Mouse (Mus musculus): ENCODE results near the gene Cdk7. TPM values are rescaled to one million over a fixed set of nuclear protein-coding genes. Genes with fewer than 3 reads are reported as not detected.
"Not testable (repeated sequence)": the region's sequence is repeated elsewhere in the genome, so short reads cannot be mapped to it uniquely, and the experiment has no call there.

Gene Cdk7
- polyA plus RNA-seq, 1 experiment from 2014 or later = 78.0 TPM

GRCm38 (mm10) chr13:100731462-100732046 is 815 bp upstream of the Cdk7 start:
- not testable (repeated sequence) for H3K27ac ChIP-seq (ENCODE audit: low read depth, low read length); H3K36me3 ChIP-seq (ENCODE audit: control insufficient read depth, insufficient read depth, low read length); H3K4me2 ChIP-seq (replicated peaks; ENCODE audit: low read depth, low read length); H3K4me1 ChIP-seq (replicated peaks; ENCODE audit: control insufficient read depth, insufficient read depth, low read length); H3K27me3 ChIP-seq (ENCODE audit: control insufficient read depth, insufficient read depth, low read length); H3K9ac ChIP-seq (ENCODE audit: low read depth, low read length); H3K4me3 ChIP-seq (ENCODE audit: low read depth, low read length); ATAC-seq (ENCODE audit: low FRiP score); DNase-seq (ENCODE audit: low spot score); H3K9me3 ChIP-seq (ENCODE audit: control insufficient read depth, low read length)
- 94% methylated on average over 5 of the region's 6 CpGs for WGBS

GRCm38 (mm10) chr13:100730153-100730860 is 432 bp downstream of the Cdk7 start:
- H3K4me2 ChIP-seq (replicated peaks; ENCODE audit: low read depth, low read length) = peak overlapping the region; percentile 57
- H3K27ac ChIP-seq (ENCODE audit: low read depth, low read length) = peak overlapping the region; percentile 76
- DNase-seq (ENCODE audit: low spot score) (no peak), ATAC-seq (ENCODE audit: low FRiP score) (peak; percentile 92)
- WGBS = 2% methylated on average over 30 of the region's 30 CpGs
- no peaks in the 10 kb centered on the region for H3K27me3 ChIP-seq (ENCODE audit: control insufficient read depth, insufficient read depth, low read length)
- H3K36me3 ChIP-seq (ENCODE audit: control insufficient read depth, insufficient read depth, low read length) = peaks cover 2% of the 10 kb centered on the region; the same call in 1 of the 2 replicates
- no peaks in the 10 kb centered on the region for H3K9me3 ChIP-seq (ENCODE audit: control insufficient read depth, low read length)
- no peaks in the 10 kb centered on the region for H3K4me1 ChIP-seq (replicated peaks; ENCODE audit: control insufficient read depth, insufficient read depth, low read length)
- peak overlapping the region; percentile 57 for H3K4me3 ChIP-seq (ENCODE audit: low read depth, low read length)
- peak overlapping the region; percentile 69 for H3K9ac ChIP-seq (ENCODE audit: low read depth, low read length)

GRCm38 (mm10) chr13:100728530-100728929 is 2.2 kb downstream of the Cdk7 start:
- not testable (repeated sequence) for H3K36me3 ChIP-seq (ENCODE audit: control insufficient read depth, insufficient read depth, low read length); H3K4me3 ChIP-seq (ENCODE audit: low read depth, low read length)

GRCm38 (mm10) chr13:100728086-100728485 is 2.7 kb downstream of the Cdk7 start:
- Histone ChIP-seq H3K27ac (ENCODE audit: low read depth, low read length) (no peak overlapping the region), H3K9me3 (ENCODE audit: control insufficient read depth, low read length) (no peaks in the 10 kb centered on the region), H3K4me1 (replicated peaks; ENCODE audit: control insufficient read depth, insufficient read depth, low read length) (no peaks in the 10 kb centered on the region), H3K36me3 (ENCODE audit: control insufficient read depth, insufficient read depth, low read length) (peaks cover 2% of the 10 kb centered on the region; the same call in 1 of the 2 replicates), H3K4me3 (ENCODE audit: low read depth, low read length) (no peak overlapping the region), H3K9ac (ENCODE audit: low read depth, low read length) (no peak overlapping the region), H3K4me2 (replicated peaks; ENCODE audit: low read depth, low read length) (no peak overlapping the region), H3K27me3 (ENCODE audit: control insufficient read depth, insufficient read depth, low read length) (no peaks in the 10 kb centered on the region)
- no peak for ATAC-seq (ENCODE audit: low FRiP score)
- 90% methylated on average over 5 of the region's 5 CpGs for WGBS
- DNase-seq (ENCODE audit: low spot score) = no peak

More at GRCm38 (mm10) chr13:100728530-100728929, 2.2 kb downstream of the Cdk7 start:
- not testable (repeated sequence) for H3K27ac ChIP-seq (ENCODE audit: low read depth, low read length); H3K4me1 ChIP-seq (replicated peaks; ENCODE audit: control insufficient read depth, insufficient read depth, low read length); H3K9ac ChIP-seq (ENCODE audit: low read depth, low read length); H3K9me3 ChIP-seq (ENCODE audit: control insufficient read depth, low read length); H3K4me2 ChIP-seq (replicated peaks; ENCODE audit: low read depth, low read length); DNase-seq (ENCODE audit: low spot score); H3K27me3 ChIP-seq (ENCODE audit: control insufficient read depth, insufficient read depth, low read length); ATAC-seq (ENCODE audit: low FRiP score)
- WGBS = 95% methylated on average over 4 of the region's 4 CpGs

- Histone ChIP-seq H3K9me3 (ENCODE audit: control insufficient read depth, low read length) (no peaks in the 10 kb centered on the region), H3K4me3 (ENCODE audit: low read depth, low read length) (no peak overlapping the region), H3K36me3 (ENCODE audit: control insufficient read depth, insufficient read depth, low read length) (peaks cover 2% of the 10 kb centered on the region; the same call in 1 of the 2 replicates), H3K4me2 (replicated peaks; ENCODE audit: low read depth, low read length) (no peak overlapping the region), H3K4me1 (replicated peaks; ENCODE audit: control insufficient read depth, insufficient read depth, low read length) (no peaks in the 10 kb centered on the region), H3K27ac (ENCODE audit: low read depth, low read length) (no peak overlapping the region), H3K9ac (ENCODE audit: low read depth, low read length) (no peak overlapping the region), H3K27me3 (ENCODE audit: control insufficient read depth, insufficient read depth, low read length) (no peaks in the 10 kb centered on the region)
- 89% methylated on average over 10 of the region's 10 CpGs for WGBS
- no peak for DNase-seq (ENCODE audit: low spot score)
- ATAC-seq (ENCODE audit: low FRiP score) = no peak
Measured at GRCm38 (mm10) chr13:100725194-100725593, 5.5 kb downstream of the Cdk7 start.

GRCm38 (mm10) chr13:100724051-100724754 is 6.5 kb downstream of the Cdk7 start:
- DNase-seq (ENCODE audit: low spot score) (no peak), ATAC-seq (ENCODE audit: low FRiP score) (no peak)
- Histone ChIP-seq H3K36me3 (ENCODE audit: control insufficient read depth, insufficient read depth, low read length) (peaks cover 2% of the 10 kb centered on the region; the same call in 1 of the 2 replicates), H3K4me1 (replicated peaks; ENCODE audit: control insufficient read depth, insufficient read depth, low read length) (no peaks in the 10 kb centered on the region), H3K9ac (ENCODE audit: low read depth, low read length) (no peak overlapping the region), H3K27ac (ENCODE audit: low read depth, low read length) (no peak overlapping the region), H3K27me3 (ENCODE audit: control insufficient read depth, insufficient read depth, low read length) (no peaks in the 10 kb centered on the region), H3K4me3 (ENCODE audit: low read depth, low read length) (no peak overlapping the region), H3K4me2 (replicated peaks; ENCODE audit: low read depth, low read length) (no peak overlapping the region), H3K9me3 (ENCODE audit: control insufficient read depth, low read length) (no peaks in the 10 kb centered on the region)
- WGBS = 84% methylated on average over 7 of the region's 7 CpGs

GRCm38 (mm10) chr13:100721656-100722055 is 9.1 kb downstream of the Cdk7 start:
- H3K4me2 ChIP-seq (replicated peaks; ENCODE audit: low read depth, low read length) = no peak overlapping the region
- no peak overlapping the region for H3K27ac ChIP-seq (ENCODE audit: low read depth, low read length)
- WGBS = 92% methylated on average over 5 of the region's 5 CpGs
- no peaks in the 10 kb centered on the region for H3K27me3 ChIP-seq (ENCODE audit: control insufficient read depth, insufficient read depth, low read length)
- H3K36me3 ChIP-seq (ENCODE audit: control insufficient read depth, insufficient read depth, low read length) = no peaks in the 10 kb centered on the region
- ATAC-seq (ENCODE audit: low FRiP score) (no peak), DNase-seq (ENCODE audit: low spot score) (no peak)
- H3K9ac ChIP-seq (ENCODE audit: low read depth, low read length) = no peak overlapping the region
- H3K4me3 ChIP-seq (ENCODE audit: low read depth, low read length) = no peak overlapping the region
- H3K4me1 ChIP-seq (replicated peaks; ENCODE audit: control insufficient read depth, insufficient read depth, low read length) = no peaks in the 10 kb centered on the region
- H3K9me3 ChIP-seq (ENCODE audit: control insufficient read depth, low read length) = no peaks in the 10 kb centered on the region

- WGBS = 96% methylated on average over 6 of the region's 6 CpGs
- Histone ChIP-seq H3K4me3 (ENCODE audit: low read depth, low read length) (no peak overlapping the region), H3K9me3 (ENCODE audit: control insufficient read depth, low read length) (no peaks in the 10 kb centered on the region), H3K4me2 (replicated peaks; ENCODE audit: low read depth, low read length) (no peak overlapping the region), H3K4me1 (replicated peaks; ENCODE audit: control insufficient read depth, insufficient read depth, low read length) (no peaks in the 10 kb centered on the region), H3K27me3 (ENCODE audit: control insufficient read depth, insufficient read depth, low read length) (no peaks in the 10 kb centered on the region), H3K27ac (ENCODE audit: low read depth, low read length) (no peak overlapping the region), H3K9ac (ENCODE audit: low read depth, low read length) (no peak overlapping the region), H3K36me3 (ENCODE audit: control insufficient read depth, insufficient read depth, low read length) (peaks cover 7% of the 10 kb centered on the region)
- DNase-seq (ENCODE audit: low spot score) = no peak
- no peak for ATAC-seq (ENCODE audit: low FRiP score)
Measured at GRCm38 (mm10) chr13:100715467-100715866, 15.3 kb downstream of the Cdk7 start.
